Mouse (Mus musculus) brown adipose tissue, adult 24 weeks (tissue): Measurements from ENCODE around the gene Cntnap1. TPM values are rescaled to one million over a fixed set of nuclear protein-coding genes. Genes with fewer than 3 reads are reported as not detected.
A peak's percentile ranks its signal among the peaks of the same experiment; 100 is the strongest.

ENCODE experiments used
- H3K27ac ChIP-seq: fragments of 200-500 bp; replicated peaks from 2 replicates; pipeline ENCODE4 v1.5.1; 2012; ENCODE audit warnings: low read depth, mild to moderate bottlenecking, low read length
- H3K4me1 ChIP-seq: fragments of 200-500 bp; 2 replicates; pipeline ENCODE4 v1.6.1; 2012; ENCODE audit warnings: low read length, mixed read lengths; ENCODE audit not compliant: control insufficient read depth, insufficient read depth, insufficient read length
- H3K4me3 ChIP-seq: fragments of 200-500 bp; 2 replicates; pipeline ENCODE4 v1.5.1; 2012; ENCODE audit warnings: low read depth, mild to moderate bottlenecking, low read length, moderate library complexity; ENCODE audit not compliant: insufficient read depth
- polyA plus RNA-seq: library from polyadenylated mRNA; stranded (reverse); fragments of >200 nt; gene quantifications from 2 replicates; pipeline ENCODE4 v1.2.4, GENCODE M21; 2012; ENCODE audit not compliant: missing spikeins, insufficient read depth, insufficient read length

Gene Cntnap1
- polyA plus RNA-seq, 1 experiment: 7.2 TPM

DNA sequence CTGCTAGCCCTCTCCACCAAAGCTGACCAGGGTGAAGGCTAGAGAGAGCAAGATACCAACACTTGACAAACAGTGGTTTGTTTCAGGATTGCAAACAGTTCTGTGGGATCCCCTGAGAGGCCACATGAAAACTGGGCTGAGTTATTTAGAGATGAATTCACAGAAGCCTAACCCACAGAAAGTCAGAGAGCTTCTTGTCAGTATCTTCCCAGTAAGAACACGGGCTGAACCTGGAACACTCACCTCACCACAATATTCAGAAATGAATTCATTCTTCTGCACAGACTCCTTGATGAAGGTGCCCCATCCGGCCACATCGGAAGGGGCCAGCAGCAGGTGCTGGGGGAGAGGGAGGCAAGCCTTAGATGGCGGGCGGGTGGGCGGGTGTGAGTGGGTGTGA, 24.3 kb downstream of the Cntnap1 start:
- Histone ChIP-seq H3K4me1 (peaks cover 2% of the 10 kb centered on the region), H3K4me3 (no peak overlapping the region), H3K27ac (peak overlapping the region; percentile 50; the same call in 1 of the 2 replicates)

DNA sequence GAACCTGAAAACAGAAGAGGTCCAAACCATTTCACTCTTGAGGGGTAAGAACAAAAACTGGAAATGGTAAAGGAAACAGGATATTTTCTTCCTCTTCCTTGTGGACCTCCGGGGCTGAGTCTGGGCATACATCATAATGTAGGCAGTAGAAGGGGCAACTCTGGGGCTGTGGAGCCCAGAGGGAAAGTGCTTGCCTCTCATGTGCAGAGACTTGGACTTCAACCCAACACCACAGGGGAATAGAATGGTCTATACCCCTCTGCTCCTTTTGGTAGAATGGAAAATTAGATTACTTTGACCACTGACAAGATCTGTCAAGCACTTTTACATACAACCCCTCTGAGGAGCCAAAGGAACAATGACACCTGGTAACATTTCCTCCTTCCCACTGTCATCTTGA, 24.8 kb downstream of the Cntnap1 start:
- Histone ChIP-seq H3K4me1 (peaks cover 2% of the 10 kb centered on the region), H3K4me3 (no peak overlapping the region), H3K27ac (peak overlapping the region; percentile 73)

DNA sequence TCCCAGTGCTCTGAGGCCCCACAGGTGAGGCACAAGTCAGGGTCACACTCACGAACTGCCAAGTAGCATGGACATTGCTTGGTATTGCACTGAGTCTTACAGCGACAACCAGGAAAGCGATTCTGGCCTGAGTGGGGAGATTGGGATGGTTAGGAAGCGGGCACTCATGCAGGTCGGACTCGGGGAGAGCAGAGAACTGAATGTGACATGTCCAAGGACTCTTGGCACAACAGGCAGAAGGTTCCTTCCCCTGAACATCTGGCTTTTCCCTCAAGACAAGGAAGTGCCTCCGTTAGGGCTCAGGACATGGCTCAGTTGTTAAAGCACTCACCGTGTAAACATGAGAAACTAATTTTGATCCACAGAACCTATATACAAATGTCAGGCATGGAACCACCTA, 25.2 kb downstream of the Cntnap1 start:
- Histone ChIP-seq H3K4me1 (peaks cover 2% of the 10 kb centered on the region), H3K27ac (peak overlapping the region; percentile 73), H3K4me3 (no peak overlapping the region)

DNA sequence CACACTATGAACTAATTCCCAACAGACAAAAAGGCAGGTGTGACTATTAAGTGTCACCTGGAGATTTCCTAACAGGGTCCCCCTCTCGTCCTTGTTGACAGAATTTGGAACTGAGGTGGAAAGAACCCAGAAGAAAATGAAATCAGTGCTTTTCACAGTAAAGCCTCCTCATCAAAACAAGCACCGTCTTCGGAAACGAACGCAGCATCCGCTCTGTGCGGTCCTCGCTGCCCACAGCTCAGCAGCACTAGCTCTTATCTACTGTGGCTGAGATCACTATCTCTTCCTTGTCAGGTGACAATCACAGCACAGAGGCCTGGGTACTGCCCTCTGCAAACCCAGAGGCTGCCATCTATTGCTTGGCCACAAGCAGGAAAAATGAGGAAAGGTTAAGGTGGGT, 25.9 kb downstream of the Cntnap1 start:
- no peak overlapping the region for H3K4me3 ChIP-seq
- peak overlapping the region; percentile 73 for H3K27ac ChIP-seq
- peaks cover 2% of the 10 kb centered on the region for H3K4me1 ChIP-seq

DNA sequence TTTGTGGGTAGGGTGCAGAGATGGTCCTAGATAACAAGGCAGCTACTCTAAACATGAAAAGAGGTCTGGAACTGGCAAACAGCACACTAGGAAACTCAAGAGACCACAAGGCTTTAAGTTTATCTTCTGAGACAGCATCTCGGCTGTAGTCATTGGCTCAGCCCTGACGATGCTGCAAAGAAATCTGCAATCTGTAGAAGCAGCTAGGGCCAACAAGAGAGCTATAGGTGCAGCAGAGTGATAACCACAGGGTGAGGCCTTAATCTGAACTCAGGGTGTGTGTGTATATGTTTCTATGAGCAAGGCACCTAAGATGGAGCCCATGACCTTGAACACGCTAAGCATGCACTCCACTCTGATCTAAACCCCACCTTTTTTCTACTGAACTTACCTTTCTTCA, 29.2 kb downstream of the Cntnap1 start:
- Histone ChIP-seq H3K4me1 (no peaks in the 10 kb centered on the region), H3K4me3 (no peak overlapping the region), H3K27ac (no peak overlapping the region)

GRCm38 (mm10) chr11:101200986-101201385, 30.7 kb downstream of the Cntnap1 start:
- no peak overlapping the region for H3K27ac ChIP-seq
- no peaks in the 10 kb centered on the region for H3K4me1 ChIP-seq
- no peak overlapping the region for H3K4me3 ChIP-seq

- no peak overlapping the region for H3K4me3 ChIP-seq
- H3K27ac ChIP-seq: peak overlapping the region; percentile 42
- 0 out of 2 replicates have a peak, but pooled peaks cover 3% of the 10 kb centered on the region for H3K4me1 ChIP-seq
Measured at GRCm38 (mm10) chr11:101211970-101212369, 41.6 kb downstream of the Cntnap1 start.

DNA sequence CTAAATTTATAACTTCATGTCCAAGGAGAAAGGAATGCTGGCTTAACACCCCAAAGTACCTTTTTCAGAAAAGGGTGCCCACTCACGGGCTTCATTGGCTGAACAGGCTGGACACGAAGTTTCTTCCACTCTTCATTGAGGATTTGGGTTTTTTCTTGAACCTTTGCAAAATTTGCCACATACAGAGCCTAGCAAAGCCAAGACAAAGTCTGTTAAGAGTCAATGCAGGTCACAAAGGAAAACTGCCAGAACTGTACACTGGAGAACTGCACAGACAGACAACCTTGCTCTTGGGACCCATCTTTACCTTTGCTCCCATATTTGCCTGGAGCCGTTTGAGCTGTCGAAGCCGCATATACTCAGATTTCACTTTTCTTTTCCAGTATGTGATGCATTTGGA, 46.6 kb downstream of the Cntnap1 start:
- Histone ChIP-seq H3K4me3 (no peak overlapping the region), H3K27ac (peak overlapping the region; percentile 84), H3K4me1 (peaks cover 12% of the 10 kb centered on the region)

DNA sequence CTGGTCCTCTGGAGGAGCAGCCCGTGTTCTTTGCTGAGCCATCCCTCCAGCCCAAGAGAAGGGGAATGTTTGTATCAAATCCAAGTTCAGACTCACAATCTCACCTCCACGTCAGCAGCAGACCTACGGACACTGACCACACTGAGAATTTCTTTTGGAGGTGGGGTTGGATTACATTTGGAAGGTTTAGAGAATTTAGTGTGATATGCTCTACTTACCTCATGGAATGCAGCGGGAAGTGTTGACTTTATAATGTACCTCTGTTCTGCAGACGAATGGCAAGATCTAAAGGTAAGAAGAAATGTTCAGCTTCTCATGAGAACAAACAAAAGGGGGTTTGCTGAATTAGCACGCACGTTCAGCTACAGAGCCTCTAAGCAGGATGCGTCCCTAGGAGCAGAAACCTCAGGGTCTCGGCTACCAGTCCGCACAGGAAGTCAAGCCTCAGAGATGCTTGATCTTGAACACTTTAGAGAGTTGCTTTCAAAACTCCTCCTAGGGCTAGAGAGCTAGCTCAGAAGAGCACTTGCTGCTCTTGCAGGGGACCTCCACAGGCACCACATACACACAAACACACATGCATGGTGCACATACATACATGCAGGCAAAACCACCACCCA, 48.2 kb downstream of the Cntnap1 start:
- Histone ChIP-seq H3K27ac (peak overlapping the region; percentile 47), H3K4me1 (peaks cover 12% of the 10 kb centered on the region), H3K4me3 (no peak overlapping the region)

DNA sequence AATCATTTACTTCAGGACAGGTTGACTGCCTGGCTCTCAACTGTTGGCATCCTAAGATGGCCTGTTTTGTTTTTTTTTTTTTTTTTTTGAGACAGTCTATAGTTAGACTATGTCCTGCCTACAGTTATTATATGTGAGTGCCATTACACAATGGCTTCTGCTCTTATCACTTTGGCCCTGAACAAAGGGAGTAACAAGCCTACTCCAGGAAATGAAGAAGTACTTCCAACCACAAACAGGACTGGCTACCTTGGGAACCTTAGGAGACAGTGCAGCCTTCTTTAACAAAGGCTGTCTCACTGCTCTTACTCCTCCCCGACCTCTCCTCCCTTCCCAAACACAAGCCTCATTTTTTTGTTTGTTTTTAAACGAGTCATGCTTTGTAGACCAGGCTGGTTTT, 50.5 kb downstream of the Cntnap1 start:
- no peak overlapping the region for H3K4me3 ChIP-seq
- peak overlapping the region; percentile 71 for H3K27ac ChIP-seq
- peaks cover 8% of the 10 kb centered on the region for H3K4me1 ChIP-seq

GRCm38 (mm10) chr11:101221306-101221986, 51.1 kb downstream of the Cntnap1 start:
- Histone ChIP-seq H3K4me1 (peaks cover 8% of the 10 kb centered on the region), H3K27ac (peak overlapping the region; percentile 71), H3K4me3 (no peak overlapping the region)

- H3K4me3 ChIP-seq: peak overlapping the region; percentile 20; the same call in 1 of the 2 replicates
- H3K27ac ChIP-seq: peak overlapping the region; percentile 89
- peaks cover 7% of the 10 kb centered on the region; the same call in 1 of the 2 replicates for H3K4me1 ChIP-seq
Measured at GRCm38 (mm10) chr11:101224337-101224736, 54.0 kb downstream of the Cntnap1 start.

DNA sequence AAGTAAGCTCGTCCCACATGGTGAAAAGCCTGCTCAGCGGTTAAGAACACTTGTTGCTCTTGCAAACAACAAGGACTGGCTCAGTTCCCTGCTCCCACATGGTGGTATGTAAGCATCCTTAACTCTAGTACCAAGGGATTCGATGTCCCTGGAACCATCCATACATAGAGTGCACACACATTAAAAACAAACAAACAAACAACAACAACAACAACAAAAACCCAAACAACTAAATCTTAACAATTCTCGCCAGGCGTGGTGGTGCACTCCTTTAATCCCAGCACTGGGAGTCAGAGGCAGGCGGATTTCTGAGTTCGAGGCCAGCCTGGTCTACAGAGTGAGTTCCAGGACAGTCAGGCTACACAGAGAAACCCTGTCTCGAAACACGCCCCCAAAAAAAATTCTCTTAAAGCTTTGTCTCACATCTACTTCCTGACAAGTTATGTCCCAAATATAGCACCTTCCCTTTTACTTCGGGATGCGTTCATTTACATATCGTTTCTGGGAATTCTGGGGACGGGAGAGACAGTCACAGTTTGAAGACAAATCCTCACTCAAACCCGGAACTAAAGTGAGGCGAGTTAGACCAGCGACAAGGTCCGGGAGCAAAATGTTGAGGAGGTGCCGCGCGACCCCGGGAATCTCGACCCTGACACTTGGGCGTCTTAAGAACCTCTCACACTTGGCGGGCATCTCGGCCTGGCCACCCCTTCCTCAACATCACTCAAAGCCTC, 55.2 kb downstream of the Cntnap1 start:
- Histone ChIP-seq H3K27ac (peak overlapping the region; percentile 89), H3K4me3 (peak overlapping the region; percentile 78), H3K4me1 (peaks cover 15% of the 10 kb centered on the region)

GRCm38 (mm10) chr11:101226065-101226701, 55.9 kb downstream of the Cntnap1 start, which contains the start of gene Ezh1:
Gene Ezh1 (minus strand): TSS chr11:101226463.
- H3K4me3 ChIP-seq: peak within 1 kb of the TSS; percentile 78
- H3K27ac ChIP-seq: peak within 1 kb of the TSS; percentile 89
- peaks cover 12% of the 10 kb centered on the region for H3K4me1 ChIP-seq

- Histone ChIP-seq H3K27ac (peak overlapping the region; percentile 99), H3K4me1 (peaks cover 11% of the 10 kb centered on the region), H3K4me3 (0 out of 2 replicates have a peak overlapping the region, but pooled peaks have one; percentile 15)
Measured at GRCm38 (mm10) chr11:101229361-101229900, 59.1 kb downstream of the Cntnap1 start.
